Mouse (Mus musculus) CD4-positive naive resting alpha-beta T cell, adult 76 days (primary cell): Measurements from ENCODE around the gene Vmn1r61. TPM values are rescaled to one million over a fixed set of nuclear protein-coding genes. Genes with fewer than 3 reads are reported as not detected.

ENCODE experiments used
- total RNA-seq: library from RNA; stranded (reverse); gene quantifications from one replicate; pipeline ENCODE4 v1.2.4, GENCODE M21; 2023

Vmn1r61 gene
- total RNA-seq, result not detected

GRCm38 (mm10) chr7:5613195-5613594 is at the start of gene Vmn1r61:
Gene Vmn1r61, minus strand, starts transcription at chr7:5613295.

Other genes starting within 250 kb of the Vmn1r61 start
- not detected for gene Vmn1r58, start 199.9 kb downstream of the Vmn1r61 start, total RNA-seq
- not detected for gene Vmn1r59, start 156.5 kb downstream of the Vmn1r61 start, total RNA-seq
- gene Vmn2r28, start 119.3 kb downstream of the Vmn1r61 start, total RNA-seq, result not detected
- gene Vmn1r60, start 66.0 kb downstream of the Vmn1r61 start, total RNA-seq, result not detected
- not detected for gene Vmn1r62, start 60.3 kb upstream of the Vmn1r61 start, total RNA-seq
- not detected for gene Vmn1r63, start 192.2 kb upstream of the Vmn1r61 start, total RNA-seq